Mouse (Mus musculus): ENCODE data around the gene Tdpoz5.
"Not testable (repeated sequence)": the region's sequence is repeated elsewhere in the genome, so short reads cannot be mapped to it uniquely, and the experiment has no call there.

DNA sequence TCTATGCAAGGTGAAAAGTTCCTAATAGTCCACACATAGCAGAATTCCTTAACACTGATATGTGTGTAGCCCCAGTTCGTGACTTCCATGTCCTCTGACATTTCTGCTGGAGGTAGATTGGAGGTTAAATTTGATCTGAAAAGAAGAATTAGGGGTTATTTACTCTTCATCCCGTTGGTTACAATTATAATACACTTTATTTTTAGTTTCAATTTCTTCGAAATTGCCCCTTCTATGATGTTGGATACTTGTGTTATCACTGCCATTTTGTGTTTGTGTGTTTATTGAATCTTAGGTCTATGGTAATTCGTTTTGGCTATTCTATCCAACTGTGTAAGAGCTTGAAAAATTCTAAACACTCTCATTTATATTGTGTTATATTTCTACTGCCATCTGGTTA is at the start of gene Tdpoz5:
- TF ChIP-seq CTCF, EP300 (IDR thresholded peaks at IDR 0.05; ENCODE audit: low read depth): not testable (repeated sequence)
